Mouse (Mus musculus): Measurements from ENCODE around the gene Mgmt. TPM values are rescaled to one million over a fixed set of nuclear protein-coding genes. Genes with fewer than 3 reads are reported as not detected.

Gene Mgmt
- polyA plus RNA-seq, 1 experiment from 2014 or later: 6.1 TPM

- H3K4me3 ChIP-seq: no peak overlapping the region
- H3K9me3 ChIP-seq: no peaks in the 10 kb centered on the region
- H3K36me3 ChIP-seq: no peaks in the 10 kb centered on the region
- no peak for DNase-seq (ENCODE audit: low spot score)
- peaks cover 5% of the 10 kb centered on the region; the same call in 1 of the 2 replicates for H3K27me3 ChIP-seq (ENCODE audit: insufficient read depth, poor library complexity, severe bottlenecking)
- peaks cover 24% of the 10 kb centered on the region for H3K4me1 ChIP-seq
- WGBS: 69% methylated on average over 6 of the region's 6 CpGs
- H3K27ac ChIP-seq: no peak overlapping the region
Measured at GRCm38 (mm10) chr7:136948275-136948810, 53.9 kb downstream of the Mgmt start.

DNA sequence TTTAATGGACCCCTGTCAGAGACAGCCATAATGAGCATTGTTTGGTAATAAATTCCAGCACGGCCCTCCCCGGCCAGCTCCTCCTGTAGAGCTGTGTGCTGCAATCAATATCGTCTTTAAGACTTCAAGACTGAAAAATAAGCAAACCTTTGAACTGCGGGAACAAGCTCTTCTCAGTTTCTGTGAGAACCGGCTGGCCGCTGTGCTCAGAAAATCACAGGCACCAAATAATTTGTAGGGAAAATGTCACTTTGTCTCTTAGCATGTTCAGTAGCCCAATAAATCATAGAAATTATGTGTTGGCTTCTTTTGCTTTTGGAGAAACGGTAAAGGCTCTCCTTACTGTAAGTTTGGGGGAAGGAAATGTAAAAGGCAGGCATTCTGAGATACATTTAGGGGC lies 58.2 kb downstream of the Mgmt start:
- H3K27me3 ChIP-seq (ENCODE audit: insufficient read depth, poor library complexity, severe bottlenecking): peaks cover 5% of the 10 kb centered on the region; the same call in 1 of the 2 replicates
- no peak for DNase-seq (ENCODE audit: low spot score)
- 70% methylated on average over 7 of the region's 7 CpGs for WGBS
- H3K4me1 ChIP-seq: peaks cover 8% of the 10 kb centered on the region; the same call in 1 of the 2 replicates
- H3K9me3 ChIP-seq: no peaks in the 10 kb centered on the region
- no peak overlapping the region for H3K4me3 ChIP-seq
- no peaks in the 10 kb centered on the region for H3K36me3 ChIP-seq
- no peak overlapping the region for H3K27ac ChIP-seq

DNA sequence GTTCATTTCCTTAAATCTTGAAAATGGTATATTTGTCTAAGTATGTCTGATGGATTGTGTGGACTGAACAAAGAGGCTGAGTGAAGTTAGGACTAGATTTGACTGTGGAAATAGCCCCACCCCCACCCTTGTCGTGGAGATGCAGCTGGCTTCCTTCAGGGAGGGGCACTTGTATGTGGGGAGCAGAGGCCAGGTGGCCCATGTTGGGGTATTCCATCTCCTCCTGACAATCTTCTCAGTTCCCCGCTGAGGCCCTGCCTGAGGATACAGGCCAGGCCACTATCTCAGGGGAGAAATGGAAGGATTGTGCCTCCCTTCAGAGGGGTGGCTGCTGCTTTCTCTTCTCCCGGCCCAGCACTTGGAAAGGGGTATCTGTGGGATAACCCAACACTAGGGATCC lies 58.8 kb downstream of the Mgmt start:
- Histone ChIP-seq H3K27ac (no peak overlapping the region), H3K36me3 (no peaks in the 10 kb centered on the region), H3K4me1 (peaks cover 6% of the 10 kb centered on the region; the same call in 1 of the 2 replicates), H3K4me3 (no peak overlapping the region), H3K9me3 (no peaks in the 10 kb centered on the region), H3K27me3 (ENCODE audit: insufficient read depth, poor library complexity, severe bottlenecking) (peaks cover 4% of the 10 kb centered on the region; the same call in 1 of the 2 replicates)
- DNase-seq (ENCODE audit: low spot score): no peak
- WGBS: 30% methylated on average over 3 of the region's 3 CpGs

- H3K4me1 ChIP-seq: 0 out of 2 replicates have a peak, but pooled peaks cover 4% of the 10 kb centered on the region
- H3K27ac ChIP-seq: no peak overlapping the region
- DNase-seq (ENCODE audit: low spot score): no peak
- 0 out of 2 replicates have a peak, but pooled peaks cover 4% of the 10 kb centered on the region for H3K27me3 ChIP-seq (ENCODE audit: insufficient read depth, poor library complexity, severe bottlenecking)
- no peaks in the 10 kb centered on the region for H3K9me3 ChIP-seq
- no peak overlapping the region for H3K4me3 ChIP-seq
- 88% methylated on average over 7 of the region's 7 CpGs for WGBS
- no peaks in the 10 kb centered on the region for H3K36me3 ChIP-seq
Measured at GRCm38 (mm10) chr7:136972361-136972760, 77.9 kb downstream of the Mgmt start.

DNA sequence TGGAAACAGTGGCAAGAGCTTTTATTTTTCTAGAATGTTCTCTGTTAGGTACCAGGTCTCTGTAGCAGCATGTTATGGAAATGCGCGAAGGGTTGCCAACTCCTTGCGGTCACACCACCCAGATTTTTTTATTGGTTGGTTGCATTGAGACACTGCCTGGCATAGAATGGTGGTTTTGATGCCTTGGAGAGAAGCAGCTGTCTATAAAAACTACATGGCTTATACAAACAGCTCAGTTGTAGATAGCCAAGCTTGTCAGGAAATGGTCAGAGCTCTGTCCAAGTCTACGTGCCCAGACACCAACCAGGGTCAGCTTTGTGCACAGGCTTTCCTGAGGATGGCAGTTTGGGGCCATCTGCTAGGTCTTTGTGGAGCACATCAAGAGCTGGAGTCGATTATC lies 80.6 kb downstream of the Mgmt start:
- H3K4me3 ChIP-seq: no peak overlapping the region
- no peak overlapping the region for H3K27ac ChIP-seq
- H3K4me1 ChIP-seq: 0 out of 2 replicates have a peak, but pooled peaks cover 4% of the 10 kb centered on the region
- no peak for DNase-seq (ENCODE audit: low spot score)
- no peaks in the 10 kb centered on the region for H3K9me3 ChIP-seq
- 0 out of 2 replicates have a peak, but pooled peaks cover 4% of the 10 kb centered on the region for H3K27me3 ChIP-seq (ENCODE audit: insufficient read depth, poor library complexity, severe bottlenecking)
- WGBS: 87% methylated on average over 5 of the region's 5 CpGs
- H3K36me3 ChIP-seq: no peaks in the 10 kb centered on the region

- H3K4me3 ChIP-seq: no peak overlapping the region
- 0 out of 2 replicates have a peak, but pooled peaks cover 6% of the 10 kb centered on the region for H3K27me3 ChIP-seq (ENCODE audit: insufficient read depth, poor library complexity, severe bottlenecking)
- no peaks in the 10 kb centered on the region for H3K9me3 ChIP-seq
- peak; percentile 68 for DNase-seq (ENCODE audit: low spot score)
- no peaks in the 10 kb centered on the region for H3K36me3 ChIP-seq
- H3K4me1 ChIP-seq: peaks cover 13% of the 10 kb centered on the region
- no peak overlapping the region for H3K27ac ChIP-seq
- WGBS: 79% methylated on average over 15 of the region's 15 CpGs
Measured at GRCm38 (mm10) chr7:136997456-136997855, 103.0 kb downstream of the Mgmt start.

GRCm38 (mm10) chr7:137000703-137001102 lies 106.3 kb downstream of the Mgmt start:
- 74% methylated on average over 11 of the region's 11 CpGs for WGBS
- Histone ChIP-seq H3K27ac (no peak overlapping the region), H3K36me3 (no peaks in the 10 kb centered on the region), H3K27me3 (ENCODE audit: insufficient read depth, poor library complexity, severe bottlenecking) (0 out of 2 replicates have a peak, but pooled peaks cover 6% of the 10 kb centered on the region), H3K9me3 (no peaks in the 10 kb centered on the region), H3K4me3 (no peak overlapping the region), H3K4me1 (peaks cover 16% of the 10 kb centered on the region)
- DNase-seq (ENCODE audit: low spot score): no peak

DNA sequence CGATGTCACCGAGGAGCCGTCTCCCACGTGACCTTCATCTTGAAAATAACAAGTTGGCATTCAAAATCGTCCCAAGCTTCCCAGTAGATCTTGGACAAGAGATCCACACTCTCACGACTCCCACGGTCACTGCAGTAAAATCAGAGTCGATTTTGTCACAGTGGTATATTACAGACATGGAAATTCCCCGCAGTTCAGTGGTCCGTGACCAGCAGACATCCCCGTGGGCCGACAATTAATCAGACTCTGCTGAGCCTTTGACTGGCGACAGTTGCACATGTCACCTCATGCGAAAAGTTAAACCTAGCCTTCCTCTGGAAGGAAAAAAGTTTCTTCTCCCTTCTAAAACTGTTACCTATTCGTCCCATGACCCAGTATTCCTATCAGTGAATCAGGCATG lies 106.8 kb downstream of the Mgmt start:
- no peak overlapping the region for H3K4me3 ChIP-seq
- H3K36me3 ChIP-seq: no peaks in the 10 kb centered on the region
- DNase-seq (ENCODE audit: low spot score): no peak
- WGBS: 77% methylated on average over 15 of the region's 15 CpGs
- 0 out of 2 replicates have a peak, but pooled peaks cover 6% of the 10 kb centered on the region for H3K27me3 ChIP-seq (ENCODE audit: insufficient read depth, poor library complexity, severe bottlenecking)
- H3K9me3 ChIP-seq: no peaks in the 10 kb centered on the region
- no peak overlapping the region for H3K27ac ChIP-seq
- H3K4me1 ChIP-seq: peaks cover 16% of the 10 kb centered on the region

DNA sequence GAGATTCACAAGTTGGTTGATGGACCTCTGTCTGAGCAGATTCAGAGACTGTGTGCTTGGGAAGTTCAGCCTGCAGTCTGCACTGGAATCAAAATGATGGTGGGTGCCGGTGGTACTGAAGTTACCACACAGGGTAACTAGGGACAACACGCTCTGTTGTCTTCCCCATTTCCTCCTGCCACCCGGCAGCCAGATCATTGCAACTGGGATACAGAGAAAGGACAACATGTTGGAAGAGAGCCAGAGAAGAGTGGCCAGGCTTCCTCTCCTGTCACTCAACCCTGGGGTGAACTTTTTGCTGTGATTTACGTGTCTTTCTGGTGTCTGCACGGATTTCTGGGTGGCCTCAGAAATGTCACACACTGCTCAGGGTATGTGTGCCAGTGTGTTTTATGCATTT lies 107.4 kb downstream of the Mgmt start:
- H3K4me1 ChIP-seq: peaks cover 16% of the 10 kb centered on the region
- no peak overlapping the region for H3K4me3 ChIP-seq
- H3K27ac ChIP-seq: no peak overlapping the region
- 39% methylated on average over 5 of the region's 5 CpGs for WGBS
- 0 out of 2 replicates have a peak, but pooled peaks cover 6% of the 10 kb centered on the region for H3K27me3 ChIP-seq (ENCODE audit: insufficient read depth, poor library complexity, severe bottlenecking)
- peak; percentile 78 for DNase-seq (ENCODE audit: low spot score)
- no peaks in the 10 kb centered on the region for H3K9me3 ChIP-seq
- H3K36me3 ChIP-seq: no peaks in the 10 kb centered on the region

- H3K4me3 ChIP-seq: no peak overlapping the region
- H3K4me1 ChIP-seq: peaks cover 14% of the 10 kb centered on the region
- WGBS: 77% methylated on average over 3 of the region's 3 CpGs
Measured at GRCm38 (mm10) chr7:137002431-137002830, 108.0 kb downstream of the Mgmt start.

DNA sequence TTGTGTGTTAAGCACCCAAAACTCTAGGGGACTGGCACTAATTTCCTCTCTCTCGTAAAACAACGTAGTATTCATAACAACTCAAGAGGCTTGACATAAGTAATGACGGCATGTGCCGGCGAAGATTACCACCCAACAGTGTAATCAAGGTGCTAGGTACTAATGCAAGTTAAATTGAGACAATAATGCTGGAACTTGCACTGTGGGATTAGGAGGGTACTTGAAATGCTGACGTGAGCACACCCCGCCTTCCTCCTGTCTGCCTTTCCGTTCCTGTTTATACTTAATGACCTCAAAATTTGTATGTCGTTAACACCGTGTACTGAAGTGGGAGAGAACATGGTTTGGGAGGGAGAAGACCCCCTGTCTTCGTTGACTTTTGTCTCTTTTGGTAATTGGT lies 110.9 kb downstream of the Mgmt start:
- Histone ChIP-seq H3K36me3 (no peaks in the 10 kb centered on the region), H3K27me3 (ENCODE audit: insufficient read depth, poor library complexity, severe bottlenecking) (0 out of 2 replicates have a peak, but pooled peaks cover 13% of the 10 kb centered on the region), H3K9me3 (no peaks in the 10 kb centered on the region), H3K4me1 (peaks cover 19% of the 10 kb centered on the region), H3K27ac (no peak overlapping the region), H3K4me3 (no peak overlapping the region)
- 65% methylated on average over 11 of the region's 11 CpGs for whole genome bisulfite sequencing
- no peak for DNase-seq (ENCODE audit: low spot score)

More at GRCm38 (mm10) chr7:137002431-137002830, 108.0 kb downstream of the Mgmt start:
- Histone ChIP-seq H3K27ac (no peak overlapping the region), H3K27me3 (ENCODE audit: insufficient read depth, poor library complexity, severe bottlenecking) (0 out of 2 replicates have a peak, but pooled peaks cover 6% of the 10 kb centered on the region), H3K36me3 (no peaks in the 10 kb centered on the region), H3K9me3 (no peaks in the 10 kb centered on the region)
- DNase-seq (ENCODE audit: low spot score): no peak

GRCm38 (mm10) chr7:137008321-137008720 lies 113.9 kb downstream of the Mgmt start:
- WGBS: 70% methylated on average over 6 of the region's 6 CpGs

DNA sequence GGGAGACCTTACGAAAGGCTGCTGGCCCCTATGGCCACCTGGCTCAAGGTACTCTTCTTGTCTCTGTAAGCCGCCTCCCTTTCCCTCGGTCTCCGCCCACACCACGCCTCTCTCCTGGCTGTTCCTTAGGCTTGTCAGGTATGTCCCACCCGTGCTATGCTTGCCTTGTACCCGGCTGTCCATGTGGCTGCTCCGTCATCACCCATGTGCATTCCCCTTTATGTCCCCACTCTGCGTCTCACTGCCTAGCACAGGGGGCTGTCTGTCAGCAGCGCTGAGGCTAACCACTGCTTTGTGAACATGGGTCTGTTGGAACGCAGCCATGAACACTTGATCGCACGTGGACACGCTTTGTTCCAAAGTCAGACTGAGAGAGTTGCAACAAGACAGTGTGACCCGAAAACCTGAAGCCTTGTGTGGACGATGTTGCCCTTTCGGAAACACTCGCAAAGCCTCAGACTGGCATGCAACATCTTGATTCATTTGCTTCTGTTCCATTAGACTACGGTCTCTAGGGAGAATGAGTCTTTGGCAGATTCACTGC lies 115.4 kb downstream of the Mgmt start:
- Histone ChIP-seq H3K36me3 (no peaks in the 10 kb centered on the region), H3K27ac (no peak overlapping the region), H3K4me1 (0 out of 2 replicates have a peak, but pooled peaks cover 14% of the 10 kb centered on the region), H3K4me3 (no peak overlapping the region), H3K9me3 (no peaks in the 10 kb centered on the region), H3K27me3 (ENCODE audit: insufficient read depth, poor library complexity, severe bottlenecking) (0 out of 2 replicates have a peak, but pooled peaks cover 8% of the 10 kb centered on the region)
- peak; percentile 67 for DNase-seq (ENCODE audit: low spot score)
- 88% methylated on average over 19 of the region's 19 CpGs for WGBS

More at GRCm38 (mm10) chr7:137008321-137008720, 113.9 kb downstream of the Mgmt start:
- H3K4me3 ChIP-seq: no peak overlapping the region
- H3K4me1 ChIP-seq: peaks cover 14% of the 10 kb centered on the region; the same call in 1 of the 2 replicates
- H3K9me3 ChIP-seq: no peaks in the 10 kb centered on the region
- DNase-seq (ENCODE audit: low spot score): peak; percentile 55
- H3K27me3 ChIP-seq (ENCODE audit: insufficient read depth, poor library complexity, severe bottlenecking): 0 out of 2 replicates have a peak, but pooled peaks cover 8% of the 10 kb centered on the region
- H3K36me3 ChIP-seq: no peaks in the 10 kb centered on the region
- no peak overlapping the region for H3K27ac ChIP-seq

Data from heart, embryonic 10.5 days (tissue).